Mouse (Mus musculus) heart, adult 2 months (tissue): ENCODE measurements around the gene Tanc2. TPM values are rescaled to one million over a fixed set of nuclear protein-coding genes. Genes with fewer than 3 reads are reported as not detected.

Experiments
- DNase-seq, 2 experiments: peaks; one replicate each; pipeline ENCODE4 v3.0.0; 2021
- H3K27ac ChIP-seq: fragments of 200-600 bp; 2 replicates; pipeline ENCODE4 v1.8.1; 2022
- H3K27me3 ChIP-seq: fragments of 200-500 bp; 2 replicates; pipeline ENCODE4 v1.6.1; 2012; ENCODE audit warnings: mild to moderate bottlenecking, low read length, inconsistent platforms, mixed read lengths; ENCODE audit not compliant: control insufficient read depth, insufficient read depth
- H3K36me3 ChIP-seq: fragments of 200-500 bp; 2 replicates; pipeline ENCODE4 v1.6.1; 2012; ENCODE audit warnings: low read length, inconsistent platforms; ENCODE audit not compliant: control insufficient read depth, insufficient read depth
- H3K4me1 ChIP-seq: fragments of 200-500 bp; 2 replicates; pipeline ENCODE4 v1.6.1; 2011; ENCODE audit warnings: low read length; ENCODE audit not compliant: control insufficient read depth, insufficient read depth
- H3K4me3 ChIP-seq: fragments of 200-600 bp; 2 replicates; pipeline ENCODE4 v1.8.1; 2022
- H3K79me2 ChIP-seq: fragments of 200-500 bp; replicated peaks from 2 replicates; pipeline ENCODE4 v1.6.1; 2012; ENCODE audit warnings: mild to moderate bottlenecking, inconsistent platforms, low read length, moderate library complexity, mixed read lengths; ENCODE audit not compliant: control insufficient read depth, insufficient read depth
- H3K9ac ChIP-seq: fragments of 200-500 bp; 2 replicates; pipeline ENCODE4 v1.6.1; 2012; ENCODE audit warnings: low read depth, mild to moderate bottlenecking, control low read depth, inconsistent platforms, low read length, mixed read lengths
- CTCF ChIP-seq: fragments of 200-600 bp; IDR thresholded peaks from 2 replicates; pipeline ENCODE4 v1.8.1; 2022; ENCODE audit warnings: antibody characterized with exemption, mild to moderate bottlenecking, moderate library complexity
- EP300 ChIP-seq: fragments of 200-500 bp; IDR thresholded peaks from 2 replicates; pipeline ENCODE4 v1.6.1; 2011; ENCODE audit warnings: low read depth, low read length, control low read depth; ENCODE audit not compliant: insufficient read depth
- POLR2A ChIP-seq: fragments of 200-500 bp; IDR thresholded peaks from 2 replicates; pipeline ENCODE4 v1.6.1; 2011; ENCODE audit warnings: mild to moderate bottlenecking, low read depth, low read length, control low read depth; ENCODE audit not compliant: insufficient read depth
- WGBS: fragments of 180-500 bp; shearing (Covaris S2); methylation state at CpG from one replicate; pipeline ENCODE4 v1.1.7; 2018; 5-methylcytosine and 5-hydroxymethylcytosine counted together
- intact Hi-C: fragments of 180-260 bp; cut with DNase I; formaldehyde crosslinking; loops from one replicate; pipeline ENCODE4 v1.15.1; 2025
- long read RNA-seq: library from polyadenylated mRNA; stranded (forward); transcript quantifications from one replicate; pipeline ENCODE4 v2.0.0, GENCODE M21; 2021
- polyA plus RNA-seq: library from polyadenylated mRNA; depleted of rRNA; stranded (reverse); fragments of >200 nt; gene quantifications from 2 replicates; pipeline ENCODE4 v1.2.3, GENCODE M21; 2012; rRNA removed
- total RNA-seq, 2 experiments: library from RNA; stranded (reverse); gene quantifications; 2 replicates each; pipeline ENCODE4 v1.2.3; 2021

Gene Tanc2
- total RNA-seq (10 to 100 TPM; 11.9 to 15.2 TPM), polyA plus RNA-seq (3.5 and 6.9 TPM in 2 replicates)
- long read RNA-seq, partial matches to known transcripts = 0 of 5 reads
- long read RNA-seq, other reads (novel, unspliced or antisense) = 5 of 5 reads

- under 1% methylated on average over 85 of the region's 87 CpGs for WGBS
- DNase-seq = peak in 1 of 2 experiments; percentile 72
- peaks cover 1% of the 10 kb centered on the region for H3K4me1 ChIP-seq
- TF ChIP-seq EP300 (no peak), CTCF (no peak), POLR2A (no peak)
- intact Hi-C loops = loop anchor here (5.0 to 10.0 kb wide), 4 partner anchors 128 to 322 kb away; no protein-coding TSS in a partner anchor
- H3K9ac ChIP-seq = peak within 1 kb of the TSS; percentile 100
- H3K79me2 ChIP-seq = no peaks in the 10 kb centered on the region
- peak within 1 kb of the TSS; percentile 83 for H3K27ac ChIP-seq
- no peaks in the 10 kb centered on the region for H3K27me3 ChIP-seq
- H3K36me3 ChIP-seq = peaks cover 3% of the 10 kb centered on the region; the same call in 1 of the 2 replicates
- H3K4me3 ChIP-seq = peak within 1 kb of the TSS; percentile 78
Observed at GRCm38 (mm10) chr11:105589877-105590641, at the start of gene Tanc2. Tanc2 (plus strand) TSS chr11:105589986.

GRCm38 (mm10) chr11:105540781-105541180, 49.0 kb upstream of the Tanc2 start:
- Histone ChIP-seq H3K27ac (no peak overlapping the region), H3K36me3 (no peaks in the 10 kb centered on the region), H3K4me1 (no peaks in the 10 kb centered on the region), H3K79me2 (no peaks in the 10 kb centered on the region), H3K9ac (no peak overlapping the region), H3K27me3 (no peaks in the 10 kb centered on the region), H3K4me3 (no peak overlapping the region)
- DNase-seq = no peak
- 90% methylated on average over 8 of the region's 8 CpGs for WGBS
- intact Hi-C loops = no loop called here
- TF ChIP-seq POLR2A = no peak
- TF ChIP-seq CTCF = no peak
- TF ChIP-seq EP300 = no peak

GRCm38 (mm10) chr11:105541366-105541765, 48.4 kb upstream of the Tanc2 start:
- WGBS = 71% methylated on average over 4 of the region's 4 CpGs
- H3K79me2 ChIP-seq = no peaks in the 10 kb centered on the region
- no peak overlapping the region for H3K27ac ChIP-seq
- H3K9ac ChIP-seq = no peak overlapping the region
- no peak for DNase-seq
- TF ChIP-seq EP300 = no peak
- TF ChIP-seq POLR2A = no peak
- no peak for TF ChIP-seq CTCF
- intact Hi-C loops = no loop called here
- H3K4me3 ChIP-seq = no peak overlapping the region
- no peaks in the 10 kb centered on the region for H3K36me3 ChIP-seq
- H3K27me3 ChIP-seq = no peaks in the 10 kb centered on the region
- H3K4me1 ChIP-seq = no peaks in the 10 kb centered on the region

DNA sequence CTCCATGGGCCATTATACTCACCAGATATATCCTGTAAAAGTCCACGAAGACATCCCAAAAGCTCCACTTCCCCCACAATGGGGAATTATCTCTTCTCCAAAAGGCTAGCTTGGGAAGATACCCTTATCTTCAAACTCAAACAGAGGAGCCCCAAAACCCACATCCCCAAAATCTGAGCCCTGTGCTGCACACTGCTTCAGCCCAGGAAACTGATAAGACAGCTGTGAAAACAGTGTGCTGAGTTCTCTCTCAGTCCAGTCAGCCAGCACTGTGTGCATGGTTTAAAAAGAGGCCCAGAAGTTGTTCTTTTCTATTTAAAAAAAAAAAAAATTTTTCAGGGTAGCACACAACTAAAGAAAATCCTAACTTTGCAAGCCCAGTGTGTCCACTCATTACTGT, 47.7 kb upstream of the Tanc2 start:
- H3K4me3 ChIP-seq = no peak overlapping the region
- no peaks in the 10 kb centered on the region for H3K4me1 ChIP-seq
- no peaks in the 10 kb centered on the region for H3K27me3 ChIP-seq
- intact Hi-C loops = no loop called here
- no peak overlapping the region for H3K27ac ChIP-seq
- H3K36me3 ChIP-seq = no peaks in the 10 kb centered on the region
- no peaks in the 10 kb centered on the region for H3K79me2 ChIP-seq
- DNase-seq = peak in 1 of 2 experiments; percentile 8
- WGBS = 33% methylated on average over 1 of the region's 1 CpGs
- no peak overlapping the region for H3K9ac ChIP-seq
- no peak for TF ChIP-seq POLR2A
- TF ChIP-seq CTCF = no peak
- no peak for TF ChIP-seq EP300

GRCm38 (mm10) chr11:105545801-105546200, 44.0 kb upstream of the Tanc2 start:
- no peak overlapping the region for H3K27ac ChIP-seq
- H3K4me3 ChIP-seq = no peak overlapping the region
- no peaks in the 10 kb centered on the region for H3K27me3 ChIP-seq
- no peaks in the 10 kb centered on the region for H3K79me2 ChIP-seq
- no peaks in the 10 kb centered on the region for H3K36me3 ChIP-seq
- no peaks in the 10 kb centered on the region for H3K4me1 ChIP-seq
- no peak for DNase-seq
- H3K9ac ChIP-seq = no peak overlapping the region
- intact Hi-C loops = no loop called here
- TF ChIP-seq EP300 (no peak), CTCF (no peak), POLR2A (no peak)
- WGBS = 53% methylated on average over 8 of the region's 8 CpGs

- H3K27ac ChIP-seq = no peak overlapping the region
Observed at GRCm38 (mm10) chr11:105546393-105546792, 43.4 kb upstream of the Tanc2 start.

More at GRCm38 (mm10) chr11:105546393-105546792, 43.4 kb upstream of the Tanc2 start:
- Histone ChIP-seq H3K4me1 (no peaks in the 10 kb centered on the region), H3K36me3 (no peaks in the 10 kb centered on the region), H3K27me3 (no peaks in the 10 kb centered on the region), H3K79me2 (no peaks in the 10 kb centered on the region), H3K4me3 (no peak overlapping the region), H3K9ac (no peak overlapping the region)
- WGBS = 80% methylated on average over 6 of the region's 6 CpGs
- no peak for DNase-seq
- intact Hi-C loops = no loop called here
- no peak for TF ChIP-seq CTCF
- TF ChIP-seq POLR2A = no peak
- TF ChIP-seq EP300 = no peak
